Mouse (Mus musculus): ENCODE data around the gene Rasal2. TPM values are rescaled to one million over a fixed set of nuclear protein-coding genes. Genes with fewer than 3 reads are reported as not detected.

Rasal2 gene
- polyA plus RNA-seq, 1 experiment from 2014 or later = 11.1 TPM

DNA sequence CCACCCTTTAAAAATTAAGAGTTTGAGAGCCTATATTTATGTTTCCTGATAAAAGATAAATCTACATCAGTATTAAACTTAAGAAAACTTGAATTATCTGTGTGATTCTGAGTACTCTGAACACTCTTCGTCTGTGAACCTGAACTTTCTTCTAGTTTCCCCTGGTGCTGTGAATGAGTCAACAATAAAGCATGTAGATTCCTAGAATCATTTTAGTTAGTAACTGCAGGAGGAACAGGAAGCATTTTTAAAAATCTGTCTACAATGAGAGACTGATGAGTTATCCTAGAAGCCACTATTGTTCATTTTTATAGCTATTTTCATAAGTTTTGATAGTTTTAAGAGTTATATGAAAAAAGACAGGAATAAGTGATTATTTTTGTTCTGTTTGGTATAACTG, 111.1 kb downstream of the Rasal2 start:
- no peaks in the 10 kb centered on the region for H3K27me3 ChIP-seq (ENCODE audit: control insufficient read depth, insufficient read depth, low read length)

DNA sequence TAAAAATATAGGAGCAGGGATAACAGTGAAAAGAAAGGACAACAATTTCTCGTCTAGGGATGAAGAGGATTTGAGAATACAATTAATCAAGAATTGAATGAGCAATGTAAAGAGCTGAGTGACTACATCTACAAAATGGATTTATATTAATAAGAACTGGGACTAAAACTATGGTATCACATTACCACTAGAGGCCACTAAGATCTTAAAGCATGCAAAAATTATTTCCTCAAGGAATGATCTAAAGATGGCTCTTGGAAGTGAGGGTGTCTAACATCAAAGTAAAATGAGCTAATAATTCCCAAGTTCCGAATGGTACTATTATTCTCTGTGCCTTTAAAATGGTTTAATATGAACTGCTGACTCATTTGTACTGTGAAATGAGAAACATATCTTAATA, 112.8 kb downstream of the Rasal2 start:
- Histone ChIP-seq H3K36me3 (replicated peaks; ENCODE audit: control insufficient read depth, insufficient read depth, low read depth, low read length) (no peaks in the 10 kb centered on the region), H3K4me1 (ENCODE audit: control insufficient read depth, insufficient read depth, low read length) (no peaks in the 10 kb centered on the region), H3K4me3 (ENCODE audit: low read depth, low read length) (no peak overlapping the region), H3K27ac (replicated peaks; ENCODE audit: low read depth, low read length) (no peak overlapping the region), H3K9ac (replicated peaks; ENCODE audit: low read length) (no peak overlapping the region), H3K9me3 (replicated peaks; ENCODE audit: control insufficient read depth, low read length) (no peaks in the 10 kb centered on the region), H3K4me2 (ENCODE audit: low read depth, low read length) (no peak overlapping the region), H3K27me3 (ENCODE audit: control insufficient read depth, insufficient read depth, low read length) (no peaks in the 10 kb centered on the region)
- ATAC-seq (replicated peaks; ENCODE audit: insufficient number of reproducible peaks, low FRiP score, low TSS enrichment, low read depth) (no peak), DNase-seq (ENCODE audit: low spot score) (no peak)
- WGBS = 77% methylated on average over 2 of the region's 2 CpGs

More for the DNA sequence above, 111.1 kb downstream of the Rasal2 start:
- Histone ChIP-seq H3K36me3 (replicated peaks; ENCODE audit: control insufficient read depth, insufficient read depth, low read depth, low read length) (no peaks in the 10 kb centered on the region), H3K9ac (replicated peaks; ENCODE audit: low read length) (no peak overlapping the region), H3K27ac (replicated peaks; ENCODE audit: low read depth, low read length) (no peak overlapping the region), H3K4me2 (ENCODE audit: low read depth, low read length) (no peak overlapping the region), H3K9me3 (replicated peaks; ENCODE audit: control insufficient read depth, low read length) (no peaks in the 10 kb centered on the region), H3K4me3 (ENCODE audit: low read depth, low read length) (no peak overlapping the region), H3K4me1 (ENCODE audit: control insufficient read depth, insufficient read depth, low read length) (no peaks in the 10 kb centered on the region)
- WGBS = 84% methylated on average over 1 of the region's 1 CpGs
- DNase-seq (ENCODE audit: low spot score) (no peak), ATAC-seq (replicated peaks; ENCODE audit: insufficient number of reproducible peaks, low FRiP score, low TSS enrichment, low read depth) (no peak)

DNA sequence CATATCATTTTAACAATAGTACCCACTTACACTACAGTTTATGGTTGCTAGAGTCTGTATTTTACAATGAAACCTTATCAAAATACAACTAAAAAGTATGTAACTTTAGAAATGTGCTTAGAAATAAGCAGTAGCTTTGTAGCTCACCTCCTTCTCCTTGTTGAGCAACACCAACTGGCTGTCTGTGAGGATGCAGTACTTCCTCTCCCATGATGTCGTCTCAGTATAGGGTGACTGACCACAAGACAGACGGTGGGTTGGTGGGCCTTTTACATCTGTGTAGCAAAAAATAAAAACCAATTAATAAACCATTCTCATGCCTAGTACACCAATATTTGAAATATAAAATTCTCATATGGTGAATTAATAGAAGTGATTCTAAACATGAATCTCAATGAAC, 113.4 kb downstream of the Rasal2 start:
- Histone ChIP-seq H3K9ac (replicated peaks; ENCODE audit: low read length) (no peak overlapping the region), H3K27me3 (ENCODE audit: control insufficient read depth, insufficient read depth, low read length) (no peaks in the 10 kb centered on the region), H3K4me3 (ENCODE audit: low read depth, low read length) (no peak overlapping the region), H3K4me2 (ENCODE audit: low read depth, low read length) (no peak overlapping the region), H3K9me3 (replicated peaks; ENCODE audit: control insufficient read depth, low read length) (no peaks in the 10 kb centered on the region), H3K36me3 (replicated peaks; ENCODE audit: control insufficient read depth, insufficient read depth, low read depth, low read length) (no peaks in the 10 kb centered on the region), H3K27ac (replicated peaks; ENCODE audit: low read depth, low read length) (no peak overlapping the region), H3K4me1 (ENCODE audit: control insufficient read depth, insufficient read depth, low read length) (no peaks in the 10 kb centered on the region)
- no peak for ATAC-seq (replicated peaks; ENCODE audit: insufficient number of reproducible peaks, low FRiP score, low TSS enrichment, low read depth)
- DNase-seq (ENCODE audit: low spot score) = no peak
- WGBS = 86% methylated on average over 2 of the region's 2 CpGs

DNA sequence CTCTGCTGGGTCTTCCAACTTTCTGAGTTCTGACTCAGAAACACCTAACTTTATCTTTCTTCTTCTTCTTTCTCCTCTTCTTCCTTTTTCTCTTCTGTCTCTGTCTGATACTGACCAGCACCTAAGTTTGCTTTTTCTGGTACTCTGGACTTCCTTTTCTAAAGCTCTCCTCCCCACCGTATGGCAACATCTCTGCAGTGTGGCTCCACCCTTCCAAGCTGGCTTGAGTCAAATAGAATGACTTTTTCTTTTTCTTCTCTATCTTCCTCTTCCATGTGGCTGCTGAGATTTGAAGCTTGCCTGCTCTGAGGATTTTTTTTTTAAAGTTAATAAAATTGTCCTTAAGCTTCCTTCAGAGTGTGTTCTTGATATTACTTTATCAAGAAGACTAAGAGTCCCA, 115.3 kb downstream of the Rasal2 start:
- H3K4me2 ChIP-seq (ENCODE audit: low read depth, low read length) = no peak overlapping the region
- DNase-seq (ENCODE audit: low spot score) (no peak), ATAC-seq (replicated peaks; ENCODE audit: insufficient number of reproducible peaks, low FRiP score, low TSS enrichment, low read depth) (no peak)
- H3K9me3 ChIP-seq (replicated peaks; ENCODE audit: control insufficient read depth, low read length) = no peaks in the 10 kb centered on the region
- no peaks in the 10 kb centered on the region for H3K36me3 ChIP-seq (replicated peaks; ENCODE audit: control insufficient read depth, insufficient read depth, low read depth, low read length)
- no peak overlapping the region for H3K4me3 ChIP-seq (ENCODE audit: low read depth, low read length)
- H3K27ac ChIP-seq (replicated peaks; ENCODE audit: low read depth, low read length) = no peak overlapping the region
- no peak overlapping the region for H3K9ac ChIP-seq (replicated peaks; ENCODE audit: low read length)
- no peaks in the 10 kb centered on the region for H3K4me1 ChIP-seq (ENCODE audit: control insufficient read depth, insufficient read depth, low read length)
- H3K27me3 ChIP-seq (ENCODE audit: control insufficient read depth, insufficient read depth, low read length) = no peaks in the 10 kb centered on the region
- WGBS = 77% methylated on average over 1 of the region's 1 CpGs

DNA sequence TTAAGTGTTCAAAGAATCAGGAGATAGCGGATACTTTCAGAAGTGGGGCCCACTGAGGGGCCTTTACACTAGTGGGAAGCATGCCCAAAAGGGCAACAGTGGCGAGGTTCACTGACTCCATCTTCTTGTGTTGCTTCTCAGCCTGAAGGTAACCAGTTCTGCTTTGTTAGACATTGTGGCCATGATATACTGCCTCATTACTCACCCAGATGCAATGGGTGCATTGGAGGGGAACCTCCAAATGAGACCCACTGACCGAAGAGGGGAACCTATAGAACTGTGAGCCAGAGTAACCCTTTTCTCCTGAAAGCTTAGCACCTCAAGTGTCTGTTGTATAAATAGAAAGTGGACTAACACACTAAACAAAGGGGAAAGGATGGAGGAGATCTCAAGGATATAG, 116.5 kb downstream of the Rasal2 start:
- no peaks in the 10 kb centered on the region for H3K9me3 ChIP-seq (replicated peaks; ENCODE audit: control insufficient read depth, low read length)
- H3K4me1 ChIP-seq (ENCODE audit: control insufficient read depth, insufficient read depth, low read length) = no peaks in the 10 kb centered on the region
- WGBS = 92% methylated on average over 3 of the region's 3 CpGs
- no peaks in the 10 kb centered on the region for H3K27me3 ChIP-seq (ENCODE audit: control insufficient read depth, insufficient read depth, low read length)
- H3K4me2 ChIP-seq (ENCODE audit: low read depth, low read length) = no peak overlapping the region
- no peak for ATAC-seq (replicated peaks; ENCODE audit: insufficient number of reproducible peaks, low FRiP score, low TSS enrichment, low read depth)
- no peak overlapping the region for H3K4me3 ChIP-seq (ENCODE audit: low read depth, low read length)
- H3K27ac ChIP-seq (replicated peaks; ENCODE audit: low read depth, low read length) = no peak overlapping the region
- no peaks in the 10 kb centered on the region for H3K36me3 ChIP-seq (replicated peaks; ENCODE audit: control insufficient read depth, insufficient read depth, low read depth, low read length)
- H3K9ac ChIP-seq (replicated peaks; ENCODE audit: low read length) = no peak overlapping the region
- no peak for DNase-seq (ENCODE audit: low spot score)

DNA sequence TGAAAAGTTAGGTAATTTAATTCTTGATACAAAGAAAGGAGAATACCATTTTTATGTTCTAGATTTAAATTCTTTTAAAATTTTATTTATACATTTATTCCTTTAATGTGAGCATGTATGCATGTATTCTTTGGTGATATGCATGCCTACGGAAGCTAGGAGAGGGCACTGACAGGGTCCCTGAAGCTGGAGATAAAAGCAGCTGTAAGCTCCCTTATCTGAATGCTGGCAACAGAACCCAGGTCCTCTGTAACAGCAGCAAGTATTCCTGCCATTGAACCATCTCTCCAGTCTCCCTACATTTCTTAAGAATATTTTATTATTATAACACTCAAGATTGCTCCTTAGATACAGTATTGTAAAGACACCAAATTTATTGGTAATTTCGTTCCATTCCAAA, 122.2 kb downstream of the Rasal2 start:
- H3K9ac ChIP-seq (replicated peaks; ENCODE audit: low read length) = no peak overlapping the region
- DNase-seq (ENCODE audit: low spot score) (no peak), ATAC-seq (replicated peaks; ENCODE audit: insufficient number of reproducible peaks, low FRiP score, low TSS enrichment, low read depth) (no peak)
- no peaks in the 10 kb centered on the region for H3K4me1 ChIP-seq (ENCODE audit: control insufficient read depth, insufficient read depth, low read length)
- no peaks in the 10 kb centered on the region for H3K36me3 ChIP-seq (replicated peaks; ENCODE audit: control insufficient read depth, insufficient read depth, low read depth, low read length)
- H3K4me3 ChIP-seq (ENCODE audit: low read depth, low read length) = no peak overlapping the region
- no peak overlapping the region for H3K4me2 ChIP-seq (ENCODE audit: low read depth, low read length)
- H3K27me3 ChIP-seq (ENCODE audit: control insufficient read depth, insufficient read depth, low read length) = no peaks in the 10 kb centered on the region
- no peak overlapping the region for H3K27ac ChIP-seq (replicated peaks; ENCODE audit: low read depth, low read length)
- no peaks in the 10 kb centered on the region for H3K9me3 ChIP-seq (replicated peaks; ENCODE audit: control insufficient read depth, low read length)
- WGBS = 84% methylated on average over 2 of the region's 2 CpGs

DNA sequence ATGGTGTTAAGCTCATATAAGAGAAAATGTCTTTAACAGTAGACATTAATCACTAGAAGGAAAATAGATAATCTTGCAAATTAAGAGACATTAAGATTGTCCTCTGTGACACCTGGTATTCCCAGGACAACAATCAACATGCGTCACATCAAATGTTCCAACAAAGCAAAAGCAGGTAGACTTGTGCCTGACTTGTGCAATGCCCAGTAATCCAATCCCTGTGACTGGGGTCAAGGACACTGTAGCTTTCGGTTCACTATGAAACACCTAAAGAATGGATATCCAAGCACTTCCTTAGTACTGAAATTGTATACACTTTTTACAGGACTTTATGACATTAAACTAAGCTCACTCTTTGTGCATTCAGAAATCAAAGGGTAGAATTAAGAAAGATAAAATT, 123.1 kb downstream of the Rasal2 start:
- Histone ChIP-seq H3K9ac (replicated peaks; ENCODE audit: low read length) (no peak overlapping the region), H3K4me2 (ENCODE audit: low read depth, low read length) (no peak overlapping the region), H3K9me3 (replicated peaks; ENCODE audit: control insufficient read depth, low read length) (no peaks in the 10 kb centered on the region), H3K27me3 (ENCODE audit: control insufficient read depth, insufficient read depth, low read length) (no peaks in the 10 kb centered on the region), H3K27ac (replicated peaks; ENCODE audit: low read depth, low read length) (no peak overlapping the region), H3K4me3 (ENCODE audit: low read depth, low read length) (no peak overlapping the region), H3K4me1 (ENCODE audit: control insufficient read depth, insufficient read depth, low read length) (no peaks in the 10 kb centered on the region), H3K36me3 (replicated peaks; ENCODE audit: control insufficient read depth, insufficient read depth, low read depth, low read length) (no peaks in the 10 kb centered on the region)
- WGBS = 61% methylated on average over 2 of the region's 2 CpGs
- DNase-seq (ENCODE audit: low spot score) = no peak
- no peak for ATAC-seq (replicated peaks; ENCODE audit: insufficient number of reproducible peaks, low FRiP score, low TSS enrichment, low read depth)

DNA sequence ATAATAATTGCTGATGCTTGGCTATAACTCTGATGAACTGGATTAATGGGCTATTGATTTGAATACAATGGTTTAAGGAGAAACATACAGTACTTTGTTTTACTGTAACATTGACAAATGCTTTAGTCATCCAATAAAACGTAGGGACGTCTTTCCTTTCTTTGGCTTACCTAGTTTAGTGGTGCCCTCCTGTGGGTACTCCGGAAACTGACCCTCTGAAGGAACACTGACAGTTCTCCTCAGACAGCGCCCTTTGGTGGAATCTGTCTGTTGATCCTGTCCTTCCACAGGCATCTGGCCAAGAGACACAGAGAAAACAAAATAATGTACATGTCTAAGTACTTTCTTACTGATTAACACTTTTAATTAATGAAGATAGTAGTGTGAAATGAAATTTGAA, 125.8 kb downstream of the Rasal2 start:
- WGBS = 13% methylated on average over 4 of the region's 4 CpGs
- Histone ChIP-seq H3K4me2 (ENCODE audit: low read depth, low read length) (no peak overlapping the region), H3K4me3 (ENCODE audit: low read depth, low read length) (no peak overlapping the region), H3K27me3 (ENCODE audit: control insufficient read depth, insufficient read depth, low read length) (no peaks in the 10 kb centered on the region), H3K27ac (replicated peaks; ENCODE audit: low read depth, low read length) (no peak overlapping the region), H3K9me3 (replicated peaks; ENCODE audit: control insufficient read depth, low read length) (no peaks in the 10 kb centered on the region), H3K36me3 (replicated peaks; ENCODE audit: control insufficient read depth, insufficient read depth, low read depth, low read length) (no peaks in the 10 kb centered on the region), H3K4me1 (ENCODE audit: control insufficient read depth, insufficient read depth, low read length) (no peaks in the 10 kb centered on the region), H3K9ac (replicated peaks; ENCODE audit: low read length) (no peak overlapping the region)
- DNase-seq (ENCODE audit: low spot score) (peak; percentile 60), ATAC-seq (replicated peaks; ENCODE audit: insufficient number of reproducible peaks, low FRiP score, low TSS enrichment, low read depth) (no peak)
